Mouse (Mus musculus): Measurements from ENCODE around the gene Pacrg.

Pacrg gene

DNA sequence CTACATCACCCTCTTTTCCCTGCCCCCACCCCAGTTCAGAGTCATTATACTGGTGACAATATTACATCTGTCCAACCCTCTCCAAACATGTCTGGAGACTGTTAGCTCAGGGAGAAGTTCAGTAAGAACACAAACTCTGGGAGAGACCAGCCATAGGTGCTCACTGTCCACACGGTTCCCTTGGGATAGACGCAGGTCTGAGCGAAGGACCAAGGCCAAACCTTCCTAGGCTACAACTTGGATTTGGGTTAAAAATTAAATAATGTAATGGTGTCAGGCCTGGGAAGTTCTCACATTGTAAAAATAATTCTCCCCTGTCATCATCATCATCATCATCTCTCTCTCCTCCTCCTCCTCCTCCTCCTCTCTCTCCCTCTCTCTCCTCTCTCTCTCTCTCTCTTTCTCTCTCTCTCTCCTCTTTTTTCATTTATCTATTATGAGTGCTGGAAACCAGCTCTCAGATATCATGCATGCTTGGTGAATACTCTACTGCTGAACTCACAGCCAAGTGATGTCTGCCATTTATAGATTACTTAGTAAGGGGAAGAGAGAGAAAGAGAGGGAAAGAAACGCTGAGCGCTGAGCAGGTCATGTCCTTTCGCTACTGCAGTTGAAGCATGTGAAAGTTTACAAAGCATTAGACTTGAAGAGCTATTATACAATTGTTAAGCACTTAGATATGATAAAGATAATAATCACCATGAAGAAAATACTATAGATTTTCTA, 215.2 kb downstream of the Pacrg start:
- no peak for DNase-seq (ENCODE audit: low spot score in 2 of 2)

DNA sequence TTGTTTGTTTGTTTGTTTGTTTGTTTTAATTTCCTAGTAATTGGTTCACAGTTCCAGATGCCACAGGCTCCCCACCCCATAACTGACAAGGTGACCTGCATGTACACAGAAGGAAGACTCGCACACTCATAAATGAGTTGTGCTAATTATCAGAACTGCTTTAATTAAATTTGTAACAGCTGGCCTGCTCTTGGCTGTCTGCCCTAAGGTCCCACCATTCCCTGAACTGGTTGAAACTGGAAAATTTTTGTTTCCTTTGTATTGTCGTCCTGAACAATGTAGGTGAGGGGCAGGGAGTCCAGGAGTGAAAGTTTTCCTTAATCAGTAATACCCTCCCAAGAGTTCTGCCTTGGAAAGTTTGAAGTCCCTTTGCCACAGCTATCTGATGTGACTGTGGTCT, 219.5 kb downstream of the Pacrg start:
- DNase-seq (ENCODE audit: low spot score in 2 of 2): no peak

DNA sequence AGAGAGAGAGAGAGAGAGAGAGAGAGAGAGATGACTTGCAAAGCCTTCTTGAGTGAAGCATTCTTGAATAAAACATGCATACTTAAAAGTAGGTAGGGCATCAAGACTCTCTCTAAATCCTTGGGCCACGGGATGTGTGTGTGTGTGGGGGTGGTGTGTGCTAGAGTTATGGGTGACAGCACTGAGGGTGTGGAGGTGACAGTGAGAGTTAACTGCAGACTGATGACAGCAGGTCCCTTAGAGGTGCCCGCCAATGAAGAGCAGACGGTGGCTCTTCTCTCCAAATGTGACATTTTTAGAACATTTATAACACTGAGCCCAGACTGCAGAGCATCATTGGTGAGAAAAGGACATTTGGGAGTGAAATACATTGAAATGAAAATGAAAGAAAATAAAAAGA, 220.2 kb downstream of the Pacrg start:
- DNase-seq (ENCODE audit: low spot score in 2 of 2): no peak

DNA sequence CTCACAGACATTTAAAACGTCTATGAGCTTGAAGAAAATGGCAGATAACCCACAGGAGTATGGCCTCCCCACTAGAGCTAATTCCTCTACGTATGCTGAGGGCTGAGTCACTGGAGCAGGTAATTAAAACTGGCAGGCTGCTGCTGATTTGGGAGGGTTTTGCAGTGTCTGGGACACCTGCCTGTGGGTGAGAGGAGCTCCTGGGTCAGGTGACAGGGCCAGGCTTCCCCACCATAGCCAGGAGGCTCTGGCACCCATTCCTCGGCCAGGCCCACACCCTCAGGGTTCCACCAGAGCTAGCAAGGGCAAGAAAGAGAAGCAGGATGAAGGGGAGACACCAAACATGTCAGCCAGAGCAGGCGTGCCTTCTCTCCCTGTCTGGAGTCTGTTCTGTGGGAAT, 222.5 kb downstream of the Pacrg start:
- no peak for DNase-seq (ENCODE audit: low spot score in 2 of 2)

DNA sequence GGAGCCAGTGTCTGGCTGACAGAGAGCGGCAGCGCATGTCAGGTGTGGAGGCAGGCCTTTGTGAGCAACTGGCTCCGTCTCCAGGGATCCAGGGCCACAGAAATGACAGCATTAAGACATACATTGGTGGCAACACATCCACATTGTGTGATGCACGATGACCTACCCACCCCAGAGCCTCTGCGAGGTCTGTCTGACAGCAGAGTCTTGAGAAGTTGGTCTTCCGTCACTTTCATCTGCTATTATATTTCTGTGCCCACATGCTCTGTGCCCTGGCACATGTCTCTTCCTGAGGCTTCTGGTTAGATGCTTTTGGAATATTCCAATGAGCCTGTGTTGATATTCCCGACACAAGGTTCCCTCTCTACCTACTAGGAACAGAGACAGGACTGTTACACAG, 224.5 kb downstream of the Pacrg start:
- DNase-seq (ENCODE audit: low spot score in 2 of 2): no peak

DNA sequence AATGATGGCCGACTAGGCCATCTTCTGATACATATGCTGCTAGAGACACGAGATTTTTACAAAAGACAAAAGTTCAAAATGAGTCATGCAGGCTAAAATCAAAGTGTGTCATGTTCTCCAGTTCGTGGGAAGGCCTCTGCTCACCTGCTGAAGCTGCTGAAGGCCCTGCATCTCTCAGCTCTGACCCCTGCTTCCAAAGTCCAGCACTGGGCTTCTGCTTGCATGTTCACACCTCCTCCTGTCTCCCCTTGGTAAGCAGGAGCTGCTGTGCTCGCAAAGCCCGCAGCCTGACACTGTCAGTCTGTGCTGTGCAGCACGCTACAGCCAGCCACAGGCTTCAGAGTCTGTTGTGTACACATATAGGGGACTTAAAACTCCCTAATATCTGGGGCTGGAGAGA, 225.4 kb downstream of the Pacrg start:
- no peak for DNase-seq (ENCODE audit: low spot score in 2 of 2)

DNA sequence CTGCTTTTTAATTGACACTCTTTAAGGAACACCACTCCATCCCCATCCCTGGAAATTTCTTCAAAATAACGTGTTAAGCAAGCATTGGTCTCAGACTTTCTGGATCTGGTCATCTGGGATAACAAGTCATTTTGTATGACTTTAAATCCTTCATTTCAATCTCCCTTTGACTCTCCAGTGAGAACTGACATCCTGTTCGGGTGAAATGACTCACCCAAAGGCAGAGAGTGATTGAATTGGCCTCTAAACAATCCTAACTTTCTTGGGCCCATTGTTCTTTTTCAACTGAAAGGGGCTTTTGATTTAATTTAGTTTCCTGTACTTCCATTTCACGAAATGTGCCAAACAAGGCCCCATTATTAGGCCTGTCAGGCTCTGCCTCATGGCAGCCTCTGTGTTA, 228.5 kb downstream of the Pacrg start:
- DNase-seq (ENCODE audit: low spot score in 2 of 2): no peak

DNA sequence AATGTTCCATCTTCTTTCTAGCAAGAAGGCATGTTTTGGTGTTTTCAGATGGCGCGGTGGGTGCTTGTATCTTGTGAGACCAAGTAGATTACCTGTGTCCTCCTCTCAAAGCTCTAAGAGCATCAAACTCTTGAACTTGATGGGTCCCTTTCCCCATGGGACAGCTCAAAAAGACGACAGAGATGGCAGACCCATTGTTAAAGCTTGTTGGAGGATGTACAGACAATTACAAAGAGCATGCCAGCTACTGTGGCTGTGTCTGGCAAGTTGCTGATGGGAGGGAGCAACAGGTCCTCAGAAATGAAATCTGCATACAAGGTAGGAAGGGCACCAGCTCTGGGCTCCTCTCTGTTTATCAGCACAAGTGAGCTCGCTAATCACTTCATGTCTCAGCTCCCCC, 232.0 kb downstream of the Pacrg start:
- no peak for DNase-seq (ENCODE audit: low spot score in 2 of 2)

DNA sequence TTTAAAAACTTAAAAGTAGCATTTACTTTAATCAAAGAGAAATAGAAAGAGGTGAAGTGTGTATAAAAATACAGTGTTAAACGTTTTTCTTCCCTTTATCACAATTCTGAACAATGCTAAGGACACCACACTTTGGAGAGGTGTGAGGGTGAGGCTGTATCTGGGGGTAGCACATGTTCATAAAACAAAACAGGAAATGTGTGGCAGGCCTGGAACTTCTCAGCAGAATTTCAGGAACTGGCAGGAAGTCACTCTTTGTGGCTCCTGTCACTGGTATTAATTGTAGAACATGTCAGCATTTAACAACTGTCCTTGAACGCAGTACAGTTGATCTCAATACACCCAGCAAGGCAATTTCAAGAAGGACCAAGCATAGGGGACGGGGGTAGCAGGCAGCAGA, 234.0 kb downstream of the Pacrg start:
- DNase-seq (ENCODE audit: low spot score in 2 of 2): no peak

DNA sequence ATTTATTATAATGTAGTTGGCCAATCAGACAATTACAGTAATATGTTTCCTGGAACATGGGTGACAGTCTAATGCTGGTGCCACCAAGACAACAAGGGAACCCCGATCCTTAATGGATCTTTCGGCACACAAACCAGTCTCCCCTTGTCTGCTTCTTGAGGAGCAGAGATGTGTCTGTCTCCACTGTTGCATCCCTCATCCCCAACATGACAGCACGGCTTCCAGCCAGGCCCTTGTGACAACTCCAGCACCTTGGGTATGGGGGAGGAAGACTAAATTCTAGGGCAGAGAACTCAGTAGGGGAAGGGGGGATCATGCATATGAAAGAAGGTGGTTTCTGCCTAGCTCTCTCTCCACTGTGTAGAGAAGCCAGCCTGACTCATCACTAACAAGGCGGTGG, 242.4 kb downstream of the Pacrg start:
- DNase-seq (ENCODE audit: low spot score in 2 of 2): no peak

DNA sequence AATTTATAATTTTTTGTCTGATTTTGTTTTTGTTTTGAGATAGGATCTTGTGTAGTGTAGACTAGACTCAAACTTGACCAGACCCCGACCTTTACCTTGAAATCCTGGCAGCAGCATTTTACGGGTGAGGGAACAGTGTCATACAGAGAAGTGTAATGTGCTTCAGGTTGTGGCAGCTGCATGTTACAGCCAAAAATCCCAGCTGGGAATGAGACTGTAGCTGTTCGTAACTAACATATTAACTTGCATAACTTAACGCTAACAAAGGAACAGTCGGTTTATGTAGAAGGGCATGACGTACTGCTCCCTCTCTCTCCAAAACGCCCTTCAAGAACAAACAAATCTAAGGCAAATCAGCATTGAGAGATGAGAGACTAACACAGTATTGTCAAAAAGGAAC, 250.5 kb downstream of the Pacrg start:
- no peak for DNase-seq (ENCODE audit: low spot score in 2 of 2)

DNA sequence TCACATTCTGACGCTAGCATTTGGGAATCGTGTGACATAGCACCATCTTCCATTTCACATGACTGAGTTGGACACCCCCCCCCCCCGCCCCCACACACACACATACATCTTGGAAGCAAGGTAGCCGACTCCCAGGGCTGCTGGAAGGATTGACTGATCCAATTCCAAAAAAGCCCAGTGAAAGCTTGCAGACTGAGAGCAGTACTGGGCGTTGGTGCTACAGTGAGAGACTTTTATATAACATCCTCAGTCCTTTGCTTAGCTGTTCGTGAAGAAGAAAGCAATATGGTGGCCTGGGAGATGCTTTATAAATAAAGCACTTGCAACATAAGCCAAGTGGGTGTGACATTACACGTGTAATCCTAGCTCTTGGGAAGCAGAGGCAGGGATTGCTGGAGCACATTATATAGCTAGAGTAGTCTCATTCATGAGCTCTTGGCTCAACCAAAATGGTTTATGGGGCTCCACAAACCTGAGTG, 251.2 kb downstream of the Pacrg start:
- DNase-seq (ENCODE audit: low spot score in 2 of 2): no peak

DNA sequence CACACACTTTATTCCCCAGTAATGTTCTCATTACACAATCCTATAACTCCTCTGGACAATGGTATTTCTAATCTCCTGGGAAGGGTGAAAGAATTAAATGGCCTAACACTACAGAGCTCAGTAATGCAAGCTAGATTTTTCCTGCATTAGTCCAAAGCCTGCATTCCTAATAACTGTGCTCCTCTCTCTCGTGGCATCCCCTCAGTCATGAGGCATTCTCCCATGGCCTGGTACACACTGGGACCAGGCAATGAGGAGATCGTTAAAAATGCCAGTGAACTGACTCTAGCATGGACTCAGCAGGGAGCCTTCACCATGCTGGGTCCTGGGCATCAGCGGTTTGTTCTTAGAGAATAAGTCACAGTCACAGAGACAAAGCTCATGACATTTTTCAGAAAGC, 256.8 kb downstream of the Pacrg start:
- DNase-seq (ENCODE audit: low spot score in 2 of 2): no peak

DNA sequence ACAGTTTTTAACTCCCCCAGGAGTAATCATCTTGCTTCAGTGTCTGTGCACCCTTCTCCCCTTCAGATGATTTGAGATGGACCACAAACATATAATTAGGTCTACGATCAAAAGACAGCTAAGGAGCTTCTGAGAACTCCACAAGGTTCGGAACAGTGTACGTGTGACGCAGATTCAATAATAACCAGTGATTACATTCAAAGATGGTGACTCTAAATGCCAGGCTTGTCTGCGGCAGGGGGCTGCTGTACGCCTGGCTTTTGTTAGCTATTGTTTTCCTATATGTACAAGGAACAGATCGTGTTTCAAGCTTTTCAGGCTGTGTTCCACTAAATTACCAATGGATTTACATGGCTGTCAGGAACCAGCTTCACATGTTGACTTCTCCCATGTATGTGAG, 264.8 kb downstream of the Pacrg start:
- no peak for DNase-seq (ENCODE audit: low spot score in 2 of 2)

DNA sequence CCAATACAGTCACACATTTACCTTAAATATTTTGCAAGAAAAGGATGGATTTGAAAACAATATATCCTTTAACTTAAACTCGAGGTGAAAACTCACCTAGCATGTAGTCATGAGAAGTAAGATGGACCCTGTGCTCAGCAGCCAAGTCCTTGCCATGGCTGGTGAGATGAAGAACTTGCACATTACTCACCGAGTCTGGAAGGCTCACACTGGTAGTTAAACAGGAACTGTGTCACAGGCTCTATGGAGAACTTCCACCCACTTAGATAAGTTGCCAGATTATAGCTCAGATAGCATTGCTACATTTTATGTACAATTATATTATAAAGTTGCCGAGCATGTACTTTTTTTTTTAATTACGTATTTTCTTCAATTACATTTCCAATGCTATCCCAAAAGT, 267.7 kb downstream of the Pacrg start:
- DNase-seq (ENCODE audit: low spot score in 2 of 2): no peak

DNA sequence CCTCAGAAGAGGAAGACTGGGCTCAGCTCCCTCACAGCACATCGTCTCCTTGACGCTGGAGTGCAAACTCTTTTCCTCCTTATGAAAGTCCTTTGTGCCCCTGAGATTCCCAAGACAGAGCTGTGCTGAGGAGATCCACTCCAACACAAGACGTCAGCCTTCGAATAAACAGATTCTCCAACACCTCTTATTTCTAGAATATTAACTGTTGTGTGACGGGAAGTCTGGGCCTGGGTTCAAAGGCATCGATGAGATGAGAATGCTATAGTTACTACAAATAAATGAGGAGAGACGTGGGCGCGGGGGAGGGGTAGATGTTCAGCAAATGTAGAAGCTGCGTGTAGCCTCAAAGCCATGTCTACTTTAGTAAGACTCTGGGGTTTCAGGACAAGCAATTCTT, 270.8 kb downstream of the Pacrg start:
- DNase-seq (ENCODE audit: low spot score in 2 of 2): no peak

DNA sequence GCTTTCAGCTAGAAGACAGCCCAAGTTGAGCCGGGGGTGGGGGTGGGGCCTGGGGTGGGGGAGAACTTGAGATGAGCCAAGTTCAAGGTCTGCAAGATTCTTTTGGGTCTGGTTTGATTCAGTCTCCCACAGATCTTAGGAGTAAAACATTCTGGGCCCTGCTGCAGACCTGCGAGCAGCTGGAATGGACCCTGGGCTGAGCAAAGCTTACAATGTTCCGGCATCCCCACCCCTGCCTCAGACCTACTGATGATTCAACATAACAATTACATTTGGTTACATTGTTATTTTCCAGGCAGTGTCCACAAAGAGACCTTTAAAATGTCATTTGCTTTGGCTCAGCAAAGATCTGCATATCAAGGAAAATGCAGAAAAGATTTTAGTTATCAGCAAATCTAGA, 272.7 kb downstream of the Pacrg start:
- DNase-seq (ENCODE audit: low spot score in 2 of 2): no peak

DNA sequence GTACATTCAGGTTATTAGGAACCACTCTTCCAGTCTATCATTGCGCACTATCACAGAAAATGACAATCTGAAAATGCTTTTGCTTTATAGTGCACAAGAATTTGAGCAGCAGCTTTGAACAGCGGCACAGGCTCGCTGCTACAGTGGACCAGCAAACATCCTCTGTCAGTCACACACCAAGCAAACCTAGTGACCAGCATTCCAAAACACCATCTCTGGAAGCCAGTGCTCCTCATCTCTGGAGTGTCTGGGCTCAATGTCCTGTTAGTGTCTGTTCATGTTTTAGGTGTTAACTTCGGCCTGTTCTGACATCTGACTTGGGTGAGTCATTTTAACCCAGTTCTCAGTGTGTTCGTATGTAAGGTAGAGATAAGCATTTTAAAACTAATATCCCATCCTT, 275.9 kb downstream of the Pacrg start:
- no peak for DNase-seq (ENCODE audit: low spot score in 2 of 2)

DNA sequence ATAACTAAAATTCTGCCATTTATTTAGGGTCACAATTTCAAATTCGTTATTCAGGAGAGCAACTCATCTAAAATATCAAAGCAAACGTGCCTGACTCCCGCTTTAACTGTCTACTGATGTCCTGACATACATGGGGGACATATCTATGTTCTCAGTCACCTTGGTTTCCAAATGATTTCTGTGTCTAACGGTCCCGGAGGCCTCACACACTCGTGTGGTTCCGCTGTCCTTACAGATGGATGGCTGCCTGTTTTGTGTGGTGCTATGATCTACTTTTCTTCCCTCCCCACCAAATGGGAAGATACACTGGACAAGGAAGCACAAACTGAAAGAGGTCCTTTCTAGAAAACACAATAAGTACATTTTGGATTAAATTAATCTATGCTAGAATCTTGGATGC, 277.2 kb downstream of the Pacrg start:
- no peak for DNase-seq (ENCODE audit: low spot score in 2 of 2)

DNA sequence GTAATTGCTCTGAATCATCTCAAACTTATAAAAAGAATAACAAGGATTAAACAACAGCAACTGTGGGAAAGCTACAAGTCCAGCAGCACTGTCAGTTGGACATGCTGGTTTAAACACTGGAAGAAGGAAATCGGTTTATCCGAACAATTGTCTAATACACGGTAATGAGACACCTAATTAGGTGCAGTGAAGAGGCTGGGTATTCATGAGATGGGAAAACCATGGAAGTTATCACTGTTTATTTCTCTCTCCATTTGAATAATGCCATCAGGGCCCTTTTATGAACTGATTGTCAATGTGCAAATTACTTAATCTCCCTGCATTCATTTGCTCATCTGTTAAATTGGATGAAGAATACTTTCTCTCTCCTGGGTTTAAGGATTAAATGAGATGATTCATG, 280.1 kb downstream of the Pacrg start:
- no peak for DNase-seq (ENCODE audit: low spot score in 2 of 2)

DNA sequence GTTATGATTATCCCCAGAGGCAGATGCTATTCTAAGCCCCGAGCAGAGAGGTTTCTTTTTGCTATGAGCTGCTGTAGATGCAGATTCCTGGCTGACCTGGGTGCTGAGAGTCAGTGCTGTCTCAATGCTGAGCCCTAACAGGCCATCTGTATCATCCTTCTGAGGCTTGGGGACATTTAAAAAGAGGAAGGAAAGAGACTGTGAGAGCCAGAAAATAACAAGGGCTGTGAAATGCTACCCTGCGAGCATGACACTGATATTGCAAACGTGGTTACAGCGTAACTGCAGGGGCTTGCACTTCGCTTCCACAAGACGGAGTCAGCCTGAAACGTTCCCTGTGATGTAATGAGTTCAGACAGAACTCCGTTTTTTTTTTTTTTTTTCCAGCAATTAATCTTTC, 281.4 kb downstream of the Pacrg start:
- peak in 1 of 2 experiments; percentile 11 for DNase-seq (ENCODE audit: low spot score in 2 of 2)

DNA sequence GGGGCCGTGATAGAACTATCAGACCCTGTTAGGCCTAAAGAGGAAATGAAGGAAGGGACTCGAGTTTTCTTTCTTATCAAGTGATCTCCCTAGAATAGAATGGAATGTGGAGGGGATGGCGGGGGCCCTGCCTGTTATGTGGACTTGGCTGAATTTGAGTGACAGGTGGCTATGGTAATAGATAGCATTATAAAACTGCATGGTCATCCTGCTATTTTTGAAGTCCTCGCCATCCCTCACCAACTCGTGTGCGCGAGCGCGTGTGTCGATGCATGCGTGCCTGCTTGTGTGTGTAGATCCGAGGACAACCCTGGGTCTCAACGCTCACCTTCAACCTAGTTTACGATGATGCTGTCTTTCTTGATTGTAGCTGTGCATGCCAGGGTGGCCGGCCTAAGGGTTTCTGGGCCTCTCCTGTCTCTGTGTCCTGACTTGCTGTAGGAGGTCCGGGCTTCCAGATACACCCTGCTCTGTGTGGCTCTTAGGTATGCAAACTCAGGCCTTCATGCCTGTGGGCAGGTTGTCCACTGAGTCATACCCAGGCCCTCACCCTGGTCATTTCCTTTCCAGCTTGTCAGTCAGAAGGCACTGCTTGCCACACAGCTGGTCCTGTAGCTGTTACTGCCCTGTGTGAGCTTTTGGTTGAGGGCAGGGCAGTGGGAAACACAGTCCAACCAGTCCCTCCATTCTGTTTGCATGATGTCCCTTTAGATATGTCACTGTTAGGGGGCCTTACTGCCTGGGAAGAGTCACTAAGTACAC, 287.6 kb downstream of the Pacrg start:
- no peak for DNase-seq (ENCODE audit: low spot score in 2 of 2)

DNA sequence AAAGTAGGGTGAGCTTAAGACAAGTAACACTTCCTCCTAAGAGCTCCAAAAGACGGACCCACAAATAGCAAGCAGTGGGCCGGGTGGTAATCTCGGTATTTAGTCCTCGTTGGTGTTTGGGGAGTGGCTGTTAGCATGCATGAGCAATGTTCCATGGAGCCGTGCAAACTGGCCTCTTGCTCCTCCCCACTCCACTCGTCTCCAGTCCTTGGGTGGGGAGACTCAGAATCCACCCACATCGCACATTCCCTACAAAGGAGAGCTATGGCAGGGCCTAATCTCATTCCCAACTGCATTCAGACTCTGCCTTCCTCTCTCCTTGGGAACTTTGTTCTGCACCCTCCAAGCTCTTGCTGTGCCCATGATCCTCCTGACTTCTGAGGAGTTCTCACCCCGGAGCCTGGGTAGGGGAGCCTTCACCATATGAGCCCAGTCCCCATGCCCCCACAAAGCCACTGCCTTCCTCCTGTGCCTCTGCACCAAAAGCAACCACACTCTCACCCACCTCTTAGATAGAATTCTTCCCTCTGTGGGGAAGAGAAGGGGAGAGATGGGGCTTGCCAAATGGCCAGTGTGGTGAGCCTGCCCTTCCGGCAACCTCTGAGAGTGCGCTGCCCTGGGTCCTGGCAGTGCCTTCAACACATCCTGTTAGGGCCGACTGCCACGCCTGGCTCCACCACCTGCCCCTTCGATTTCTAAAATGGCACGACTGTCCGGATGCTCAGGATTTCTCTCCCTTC, 289.2 kb downstream of the Pacrg start:
- no peak for DNase-seq (ENCODE audit: low spot score in 2 of 2)

All from heart, adult 9 months (tissue).